Mouse (Mus musculus): Measurements from ENCODE around the gene Eapp. TPM values are rescaled to one million over a fixed set of nuclear protein-coding genes. Genes with fewer than 3 reads are reported as not detected.

Eapp gene
- total and polyA plus RNA-seq, 3 experiments = 43.1 to 53.9 (median 51.5) TPM

- H3K4me2 ChIP-seq (ENCODE audit: insufficient read depth, low read depth, poor library complexity, severe bottlenecking) = peak overlapping the region; percentile 81; the same call in 1 of the 2 replicates
- peak; percentile 23 for DNase-seq (ENCODE audit: extremely low read depth)
Observed at GRCm38 (mm10) chr12:54656039-54656395, 39.7 kb downstream of the Eapp start.

GRCm38 (mm10) chr12:54655292-54656038, 40.2 kb downstream of the Eapp start:
- DNase-seq (ENCODE audit: extremely low read depth) = peak; percentile 26
- Histone ChIP-seq H3K4me3 (replicated peaks in 1 of 3; ENCODE audit: low read depth in 2 of 3, low read length in 2 of 3, poor library complexity in 1 of 3) (peak overlapping the region; percentile 65 to 81 (median 72)), H3K27ac (ENCODE audit: insufficient read depth, low read depth) (no peak overlapping the region), H3K36me3 (replicated peaks in 1 of 2; ENCODE audit: control insufficient read depth in 1 of 2, insufficient read depth in 1 of 2, low read length in 1 of 2) (peaks cover 3 to 17% of the 10 kb centered on the region in 2 experiments), H3K9ac (ENCODE audit: insufficient read depth, low read depth) (peak overlapping the region; percentile 69), H3K4me2 (ENCODE audit: insufficient read depth, low read depth, poor library complexity, severe bottlenecking) (peak overlapping the region; percentile 81), H3K79me2 (replicated peaks; ENCODE audit: control insufficient read depth, extremely low read depth, insufficient read depth, poor library complexity, severe bottlenecking) (peaks cover 6% of the 10 kb centered on the region; the same call in 1 of the 2 replicates), H3K27me3 (replicated peaks) (no peaks in the 10 kb centered on the region), H3K4me1 (ENCODE audit: control insufficient read depth in 1 of 2, insufficient read depth in 2 of 2) (peaks cover 6 to 64% of the 10 kb centered on the region in 2 experiments; a peak in 3 of 4 replicates), H3K9me3 (replicated peaks; ENCODE audit: low read length) (no peaks in the 10 kb centered on the region)
- TF ChIP-seq EP300 (IDR thresholded peaks at IDR 0.05; ENCODE audit: low read length) (0 out of 2 replicates have a peak, but pooled peaks have one; percentile 18), CHD2 (IDR thresholded peaks at IDR 0.05; ENCODE audit: low read length) (no peak), MAX (IDR thresholded peaks at IDR 0.05; ENCODE audit: low read length) (no peak), CHD1 (IDR thresholded peaks at IDR 0.05; ENCODE audit: low read depth, low read length) (no peak), IRF4 (IDR thresholded peaks at IDR 0.05; ENCODE audit: low read depth, low read length) (no peak)
- dilution Hi-C loops (cut with MboI; ENCODE audit: extremely low pct_ligation_motif_present, extremely low pct_unique_long_range_greater_than_20kb, low sequenced_read_pairs) = no loop called here
- in situ Hi-C loops (cut with MboI; ENCODE audit: low pct_ligation_motif_present, low pct_unique_long_range_greater_than_20kb, low sequenced_read_pairs) = no loop called here

More at GRCm38 (mm10) chr12:54656039-54656395, 39.7 kb downstream of the Eapp start:
- dilution Hi-C loops (cut with MboI; ENCODE audit: extremely low pct_ligation_motif_present, extremely low pct_unique_long_range_greater_than_20kb, low sequenced_read_pairs) (no loop called here), in situ Hi-C loops (cut with MboI; ENCODE audit: low pct_ligation_motif_present, low pct_unique_long_range_greater_than_20kb, low sequenced_read_pairs) (no loop called here)
- Histone ChIP-seq H3K4me3 (replicated peaks in 1 of 3; ENCODE audit: low read depth in 2 of 3, low read length in 2 of 3, poor library complexity in 1 of 3) (peak overlapping the region; percentile 65 to 81 (median 72)), H3K36me3 (replicated peaks in 1 of 2; ENCODE audit: control insufficient read depth in 1 of 2, insufficient read depth in 1 of 2, low read length in 1 of 2) (peaks cover 0 to 13% of the 10 kb centered on the region in 2 experiments), H3K27ac (ENCODE audit: insufficient read depth, low read depth) (no peak overlapping the region), H3K79me2 (replicated peaks; ENCODE audit: control insufficient read depth, extremely low read depth, insufficient read depth, poor library complexity, severe bottlenecking) (peaks cover 6% of the 10 kb centered on the region; the same call in 1 of the 2 replicates), H3K9me3 (replicated peaks; ENCODE audit: low read length) (no peaks in the 10 kb centered on the region), H3K27me3 (replicated peaks) (no peaks in the 10 kb centered on the region), H3K4me1 (ENCODE audit: control insufficient read depth in 1 of 2, insufficient read depth in 2 of 2) (peaks cover 4 to 59% of the 10 kb centered on the region in 2 experiments; a peak in 3 of 4 replicates), H3K9ac (ENCODE audit: insufficient read depth, low read depth) (peak overlapping the region; percentile 69)
- TF ChIP-seq EP300 (IDR thresholded peaks at IDR 0.05; ENCODE audit: low read length) (no peak), ZNF384 (IDR thresholded peaks at IDR 0.05; ENCODE audit: low read depth, low read length) (no peak), SIN3A (IDR thresholded peaks at IDR 0.05; ENCODE audit: low read length) (no peak), HCFC1 (IDR thresholded peaks at IDR 0.05; ENCODE audit: low read depth, low read length) (no peak), MAFK (IDR thresholded peaks at IDR 0.05; ENCODE audit: insufficient replicate concordance, low read length) (no peak), POLR2A (IDR thresholded peaks at IDR 0.05; ENCODE audit: low read depth, low read length) (no peak), IRF4 (IDR thresholded peaks at IDR 0.05; ENCODE audit: low read depth, low read length) (no peak), POLR2AphosphoS2 (IDR thresholded peaks at IDR 0.05; ENCODE audit: low read depth, low read length) (no peak)

GRCm38 (mm10) chr12:54654741-54655140, 41.0 kb downstream of the Eapp start:
- Histone ChIP-seq H3K27ac (ENCODE audit: insufficient read depth, low read depth) (no peak overlapping the region), H3K4me3 (replicated peaks in 1 of 3; ENCODE audit: low read depth in 2 of 3, low read length in 2 of 3, poor library complexity in 1 of 3) (peak overlapping the region in 2 of 3 experiments; percentile 19 to 65), H3K36me3 (replicated peaks in 1 of 2; ENCODE audit: control insufficient read depth in 1 of 2, insufficient read depth in 1 of 2, low read length in 1 of 2) (peaks cover 3 to 23% of the 10 kb centered on the region in 2 experiments), H3K79me2 (replicated peaks; ENCODE audit: control insufficient read depth, extremely low read depth, insufficient read depth, poor library complexity, severe bottlenecking) (peaks cover 6% of the 10 kb centered on the region; the same call in 1 of the 2 replicates), H3K9ac (ENCODE audit: insufficient read depth, low read depth) (peak overlapping the region; percentile 19; the same call in 1 of the 2 replicates), H3K9me3 (replicated peaks; ENCODE audit: low read length) (no peaks in the 10 kb centered on the region), H3K4me1 (ENCODE audit: control insufficient read depth in 1 of 2, insufficient read depth in 2 of 2) (peaks cover 10 to 72% of the 10 kb centered on the region in 2 experiments; a peak in 3 of 4 replicates), H3K27me3 (replicated peaks) (no peaks in the 10 kb centered on the region), H3K4me2 (ENCODE audit: insufficient read depth, low read depth, poor library complexity, severe bottlenecking) (peak overlapping the region; percentile 34; the same call in 1 of the 2 replicates)
- in situ Hi-C loops (cut with MboI; ENCODE audit: low pct_ligation_motif_present, low pct_unique_long_range_greater_than_20kb, low sequenced_read_pairs) (no loop called here), dilution Hi-C loops (cut with MboI; ENCODE audit: extremely low pct_ligation_motif_present, extremely low pct_unique_long_range_greater_than_20kb, low sequenced_read_pairs) (no loop called here)
- no peak for TF ChIP-seq MAZ (IDR thresholded peaks at IDR 0.05; ENCODE audit: low read depth, low read length)
- DNase-seq (ENCODE audit: extremely low read depth) = no peak
